Comparison of ENCODE assay signal across 26 mouse cellular contexts in the genomic region with DNA sequence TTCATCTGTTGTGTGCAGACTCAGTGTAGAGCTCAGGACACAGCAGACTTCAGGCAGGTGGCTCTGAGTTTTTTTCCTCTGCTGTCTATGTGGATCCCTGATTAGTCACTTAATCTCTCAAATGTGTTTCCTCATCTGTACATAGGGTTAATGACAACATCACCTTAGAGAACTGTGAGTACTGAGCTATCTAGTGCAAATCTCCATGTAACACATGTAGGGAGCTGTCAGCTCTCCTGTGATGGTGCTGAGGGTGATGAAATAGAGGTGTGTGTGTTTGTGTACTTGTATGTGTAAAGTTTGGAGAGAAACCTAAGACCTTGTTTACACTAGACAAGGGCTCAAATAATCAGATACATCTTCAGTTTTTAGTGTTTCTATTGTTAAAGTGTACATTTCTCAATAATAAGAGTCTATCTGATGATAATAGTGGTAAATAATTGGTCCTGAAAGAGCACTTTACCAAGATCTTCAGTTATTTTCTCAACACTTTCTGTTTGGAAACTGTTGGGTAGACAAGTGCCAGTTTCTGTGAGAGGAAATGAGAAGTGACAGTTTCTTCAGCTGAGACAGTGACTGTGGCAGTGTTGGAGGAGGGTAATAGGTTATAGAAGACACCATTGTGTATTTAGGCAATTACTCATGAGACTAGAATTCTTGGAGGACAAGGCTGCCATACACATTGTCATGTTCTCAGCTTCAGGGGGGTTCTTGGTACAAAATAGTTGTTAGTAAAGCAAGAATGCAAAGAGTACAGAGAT. TPM values are rescaled to one million over a fixed set of nuclear protein-coding genes. Genes with fewer than 3 reads are reported as not detected.
"Had no signal": no experiment of that assay in that cellular context is flagged by ENCODE, and none has a peak within 500 bp of the region (broad histone marks: within the 10 kb centered on the region; RNA-seq: fewer than 3 reads in every experiment).

No protein-coding gene starts in this region.

- H3K4me2 ChIP-seq: intestine, embryonic 15.5 days; limb, embryonic 13.5 days; liver, embryonic 13.5 days; lung, embryonic 15.5 days; midbrain, embryonic 12.5 days; midbrain, embryonic 15.5 days; neural tube, embryonic 13.5 days had no signal

- H3K4me3 ChIP-seq: intestine, embryonic 15.5 days; layer of hippocampus, adult 2 months; limb, embryonic 10.5 days; limb, embryonic 13.5 days; liver, embryonic 13.5 days; lung, embryonic 15.5 days; midbrain, embryonic 12.5 days; midbrain, embryonic 15.5 days; myocyte; neural tube, embryonic 13.5 days had no signal

- DNase-seq: kidney, adult 18-20 months; kidney, adult 9 months; kidney, postnatal 25 days; layer of hippocampus, adult 9-11 months; liver; liver, embryonic 13.5 days; lung, postnatal 10 days; lung, postnatal 36 days; right cerebral cortex, adult 18-20 months; right cerebral cortex, postnatal 14 days; right cerebral cortex, postnatal 4 days; thymus, adult 2 months; thymus, postnatal 14 days had no signal

- ATAC-seq: intestine, embryonic 15.5 days; midbrain, embryonic 15.5 days had no signal

- H3K4me1 ChIP-seq: intestine, embryonic 15.5 days; limb, embryonic 10.5 days; limb, embryonic 13.5 days; liver, embryonic 13.5 days; lung, embryonic 15.5 days; midbrain, embryonic 12.5 days; midbrain, embryonic 15.5 days; neural tube, embryonic 13.5 days had no signal

- H3K9me3 ChIP-seq: intestine, embryonic 15.5 days; limb, embryonic 10.5 days; limb, embryonic 13.5 days; liver, embryonic 13.5 days; lung, embryonic 15.5 days; midbrain, embryonic 12.5 days; midbrain, embryonic 15.5 days; neural tube, embryonic 13.5 days had no signal

- H3K9ac ChIP-seq: intestine, embryonic 15.5 days; limb, embryonic 13.5 days; liver, embryonic 13.5 days; lung, embryonic 15.5 days; midbrain, embryonic 12.5 days; midbrain, embryonic 15.5 days; neural tube, embryonic 13.5 days had no signal

- H3K27me3 ChIP-seq: intestine, embryonic 15.5 days; limb, embryonic 13.5 days; liver, embryonic 13.5 days; lung, embryonic 15.5 days; midbrain, embryonic 12.5 days; midbrain, embryonic 15.5 days; neural tube, embryonic 13.5 days had no signal

- H3K36me3 ChIP-seq: intestine, embryonic 15.5 days; limb, embryonic 10.5 days; limb, embryonic 13.5 days; liver, embryonic 13.5 days; lung, embryonic 15.5 days; midbrain, embryonic 12.5 days; midbrain, embryonic 15.5 days; neural tube, embryonic 13.5 days had no signal

- H3K27ac ChIP-seq: intestine, embryonic 15.5 days; kidney, postnatal 0 days; layer of hippocampus, adult 2 months; limb, embryonic 10.5 days; limb, embryonic 13.5 days; liver, embryonic 13.5 days; lung, embryonic 15.5 days; midbrain, embryonic 12.5 days; midbrain, embryonic 15.5 days; neural tube, embryonic 13.5 days; stomach, postnatal 0 days had no signal

RNA-seq across cellular contexts. Expression of gene Nlrp1a, which starts 38.1 kb away (rescaled TPM):
- polyA plus RNA-seq: large intestine, adult 2 months; limb, embryonic 10.5 days; myocyte; stomach, embryonic 14.5 days; stomach, postnatal 0 days had no signal
